Mouse (Mus musculus) liver, embryonic 13.5 days (tissue): ENCODE results near the gene Ptprs. TPM values are rescaled to one million over a fixed set of nuclear protein-coding genes. Genes with fewer than 3 reads are reported as not detected.

Experiments
- ATAC-seq: fragments of 200-750 bp; cut with Nextera tagmentation; 2 replicates; pipeline ENCODE4 v1.8.0; 2017; ENCODE audit warnings: low read depth, mild to moderate bottlenecking, moderate number of reproducible peaks, moderate library complexity
- DNase-seq: peaks from one replicate; pipeline ENCODE4 v3.0.0; 2022
- H3K27ac ChIP-seq: fragments of 300-500 bp; sonication (generic); 2 replicates; pipeline ENCODE4 v1.5.1; 2015; ENCODE audit warnings: moderate library complexity, mild to moderate bottlenecking, inconsistent platforms
- H3K27me3 ChIP-seq: fragments of 300-500 bp; sonication (generic); 2 replicates; pipeline ENCODE4 v1.6.1; 2015; ENCODE audit warnings: mild to moderate bottlenecking, inconsistent platforms
- H3K36me3 ChIP-seq: fragments of 300-500 bp; sonication (generic); 2 replicates; pipeline ENCODE4 v1.6.1; 2015; ENCODE audit warnings: mild to moderate bottlenecking, inconsistent platforms
- H3K4me1 ChIP-seq: fragments of 300-500 bp; sonication (generic); replicated peaks from 2 replicates; pipeline ENCODE4 v1.6.1; 2015; ENCODE audit warnings: inconsistent platforms
- H3K4me2 ChIP-seq: fragments of 300-500 bp; sonication (generic); 2 replicates; pipeline ENCODE4 v1.6.1; 2015; ENCODE audit warnings: inconsistent platforms, mild to moderate bottlenecking, moderate library complexity
- H3K4me3 ChIP-seq: fragments of 300-500 bp; sonication (generic); replicated peaks from 2 replicates; pipeline ENCODE4 v1.5.1; 2015; ENCODE audit warnings: mild to moderate bottlenecking, inconsistent platforms
- H3K9ac ChIP-seq: fragments of 300-500 bp; sonication (generic); 2 replicates; pipeline ENCODE4 v1.6.1; 2015; ENCODE audit warnings: mild to moderate bottlenecking, inconsistent platforms
- H3K9me3 ChIP-seq: fragments of 300-500 bp; sonication (generic); replicated peaks from 2 replicates; pipeline ENCODE4 v1.6.1; 2016; ENCODE audit warnings: inconsistent platforms
- WGBS: fragments of 180-500 bp; shearing (Covaris S2); methylation state at CpG from one replicate; pipeline ENCODE4 v1.1.7; 2015; ENCODE audit not compliant: insufficient replicate concordance; 5-methylcytosine and 5-hydroxymethylcytosine counted together
- polyA plus RNA-seq: library from polyadenylated mRNA; unstranded; fragments of >200 nt; fragmentation: Nextera tagmentation; extraction: Ambion mirVana; gene quantifications from 2 replicates; pipeline ENCODE4 v1.2.1, GENCODE M21; 2015

The Ptprs gene
- polyA plus RNA-seq, 1 experiment from 2014 or later = 6.2 TPM

- Histone ChIP-seq H3K36me3 (no peaks in the 10 kb centered on the region), H3K9me3 (peaks cover 12% of the 10 kb centered on the region), H3K27me3 (peaks cover 21% of the 10 kb centered on the region), H3K4me1 (no peaks in the 10 kb centered on the region), H3K4me2 (no peak overlapping the region), H3K27ac (no peak overlapping the region), H3K4me3 (no peak overlapping the region), H3K9ac (no peak overlapping the region)
- DNase-seq = no peak
- ATAC-seq = no peak
- WGBS = 20% methylated on average over 12 of the region's 12 CpGs
These were observed 11.7 kb upstream of the Ptprs start for GRCm38 (mm10) chr17:56488028-56488427.

- ATAC-seq = no peak
- Histone ChIP-seq H3K4me2 (no peak overlapping the region), H3K27ac (no peak overlapping the region), H3K4me1 (no peaks in the 10 kb centered on the region), H3K9ac (no peak overlapping the region), H3K9me3 (peaks cover 6% of the 10 kb centered on the region), H3K36me3 (no peaks in the 10 kb centered on the region), H3K27me3 (peaks cover 21% of the 10 kb centered on the region), H3K4me3 (no peak overlapping the region)
- WGBS = 13% methylated on average over 12 of the region's 16 CpGs
- no peak for DNase-seq
These were observed 11.2 kb upstream of the Ptprs start for GRCm38 (mm10) chr17:56487441-56487888.

- Histone ChIP-seq H3K4me2 (no peak overlapping the region), H3K27ac (no peak overlapping the region), H3K27me3 (peaks cover 21% of the 10 kb centered on the region), H3K4me1 (no peaks in the 10 kb centered on the region), H3K9ac (no peak overlapping the region), H3K36me3 (no peaks in the 10 kb centered on the region), H3K4me3 (no peak overlapping the region), H3K9me3 (no peaks in the 10 kb centered on the region)
- WGBS = 77% methylated on average over 9 of the region's 9 CpGs
- no peak for ATAC-seq
- DNase-seq = no peak
These were observed 9.6 kb upstream of the Ptprs start for GRCm38 (mm10) chr17:56485926-56486325.

- peaks cover 21% of the 10 kb centered on the region for H3K27me3 ChIP-seq
- H3K4me3 ChIP-seq = no peak overlapping the region
- H3K9ac ChIP-seq = no peak overlapping the region
- no peak for ATAC-seq
- no peaks in the 10 kb centered on the region for H3K9me3 ChIP-seq
- no peak overlapping the region for H3K27ac ChIP-seq
- H3K4me2 ChIP-seq = no peak overlapping the region
- WGBS = 64% methylated on average over 9 of the region's 9 CpGs
- no peaks in the 10 kb centered on the region for H3K36me3 ChIP-seq
- H3K4me1 ChIP-seq = no peaks in the 10 kb centered on the region
- DNase-seq = no peak
These were observed 8.8 kb upstream of the Ptprs start for GRCm38 (mm10) chr17:56485118-56485517.

GRCm38 (mm10) chr17:56482671-56483070, 6.4 kb upstream of the Ptprs start:
- H3K9me3 ChIP-seq = no peaks in the 10 kb centered on the region
- no peak overlapping the region for H3K27ac ChIP-seq
- H3K36me3 ChIP-seq = no peaks in the 10 kb centered on the region
- WGBS = 64% methylated on average over 1 of the region's 1 CpGs
- H3K9ac ChIP-seq = no peak overlapping the region
- H3K4me2 ChIP-seq = no peak overlapping the region
- H3K27me3 ChIP-seq = peaks cover 20% of the 10 kb centered on the region
- ATAC-seq (no peak), DNase-seq (no peak)
- H3K4me1 ChIP-seq = no peaks in the 10 kb centered on the region
- no peak overlapping the region for H3K4me3 ChIP-seq

- Histone ChIP-seq H3K36me3 (no peaks in the 10 kb centered on the region), H3K9ac (no peak overlapping the region), H3K27me3 (peaks cover 45% of the 10 kb centered on the region), H3K4me1 (peaks cover 20% of the 10 kb centered on the region), H3K4me2 (no peak overlapping the region), H3K27ac (no peak overlapping the region), H3K9me3 (no peaks in the 10 kb centered on the region), H3K4me3 (no peak overlapping the region)
- DNase-seq (no peak), ATAC-seq (no peak)
- 8% methylated on average over 6 of the region's 6 CpGs for WGBS
These were observed 3.1 kb upstream of the Ptprs start for GRCm38 (mm10) chr17:56479358-56479757.

- peaks cover 56% of the 10 kb centered on the region for H3K27me3 ChIP-seq
- no peaks in the 10 kb centered on the region for H3K36me3 ChIP-seq
- no peak overlapping the region for H3K4me3 ChIP-seq
- no peak overlapping the region for H3K27ac ChIP-seq
- ATAC-seq = no peak
- 49% methylated on average over 11 of the region's 11 CpGs for WGBS
- peaks cover 32% of the 10 kb centered on the region for H3K4me1 ChIP-seq
- no peaks in the 10 kb centered on the region for H3K9me3 ChIP-seq
- no peak overlapping the region for H3K9ac ChIP-seq
- DNase-seq = no peak
- H3K4me2 ChIP-seq = no peak overlapping the region
These were observed 1.9 kb upstream of the Ptprs start for GRCm38 (mm10) chr17:56478191-56478611.

- DNase-seq = no peak
- Histone ChIP-seq H3K27me3 (peaks cover 65% of the 10 kb centered on the region), H3K9ac (no peak overlapping the region), H3K27ac (no peak overlapping the region), H3K9me3 (no peaks in the 10 kb centered on the region), H3K4me2 (no peak overlapping the region), H3K4me3 (no peak overlapping the region), H3K36me3 (no peaks in the 10 kb centered on the region), H3K4me1 (peaks cover 41% of the 10 kb centered on the region)
- no peak for ATAC-seq
- 76% methylated on average over 19 of the region's 19 CpGs for WGBS
These were observed 1.0 kb upstream of the Ptprs start for GRCm38 (mm10) chr17:56477191-56477818.

- Histone ChIP-seq H3K9me3 (no peaks in the 10 kb centered on the region), H3K4me1 (peaks cover 52% of the 10 kb centered on the region), H3K9ac (peak overlapping the region; percentile 60), H3K36me3 (no peaks in the 10 kb centered on the region), H3K27me3 (peaks cover 80% of the 10 kb centered on the region), H3K4me3 (peak overlapping the region; percentile 58), H3K27ac (no peak overlapping the region), H3K4me2 (peak overlapping the region; percentile 73)
- whole genome bisulfite sequencing = under 1% methylated on average over 62 of the region's 66 CpGs
- ATAC-seq = peak; percentile 27; the same call in 1 of the 2 replicates
- DNase-seq = no peak
These were observed 490 bp downstream of the Ptprs start for GRCm38 (mm10) chr17:56475584-56476401.

GRCm38 (mm10) chr17:56474831-56475581, 1.3 kb downstream of the Ptprs start:
- peak overlapping the region; percentile 73 for H3K4me2 ChIP-seq
- no peak overlapping the region for H3K27ac ChIP-seq
- WGBS = 3% methylated on average over 24 of the region's 24 CpGs
- H3K4me1 ChIP-seq = peaks cover 56% of the 10 kb centered on the region
- no peaks in the 10 kb centered on the region for H3K36me3 ChIP-seq
- no peak for ATAC-seq
- H3K9me3 ChIP-seq = no peaks in the 10 kb centered on the region
- H3K27me3 ChIP-seq = peaks cover 88% of the 10 kb centered on the region
- peak overlapping the region; percentile 58 for H3K4me3 ChIP-seq
- no peak for DNase-seq
- H3K9ac ChIP-seq = peak overlapping the region; percentile 60

GRCm38 (mm10) chr17:56474311-56474830, 1.9 kb downstream of the Ptprs start:
- WGBS = 4% methylated on average over 32 of the region's 32 CpGs
- peaks cover 95% of the 10 kb centered on the region for H3K27me3 ChIP-seq
- H3K4me1 ChIP-seq = peaks cover 61% of the 10 kb centered on the region
- no peaks in the 10 kb centered on the region for H3K36me3 ChIP-seq
- no peak overlapping the region for H3K9ac ChIP-seq
- H3K4me2 ChIP-seq = peak overlapping the region; percentile 73
- no peaks in the 10 kb centered on the region for H3K9me3 ChIP-seq
- DNase-seq (no peak), ATAC-seq (no peak)
- H3K4me3 ChIP-seq = peak overlapping the region; percentile 58
- H3K27ac ChIP-seq = no peak overlapping the region
